Mouse (Mus musculus): ENCODE results near the gene Fam32a.

DNA sequence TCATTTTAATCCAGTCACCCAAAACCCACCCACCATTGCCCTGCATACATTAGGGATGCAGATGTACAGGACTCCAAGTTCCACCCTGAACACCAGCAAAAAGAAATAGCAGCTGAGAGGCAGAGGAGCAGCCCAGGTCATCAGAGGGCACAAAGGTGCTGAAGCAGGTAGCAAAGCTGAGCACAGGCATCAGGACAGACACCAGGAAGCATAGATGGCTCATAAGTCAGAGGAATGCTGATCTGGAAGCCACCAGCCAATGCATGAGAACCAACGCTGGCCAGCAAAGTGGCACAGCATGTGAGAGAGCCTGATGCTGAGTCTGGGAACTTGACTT, 38.3 kb downstream of the Fam32a start:
- TF ChIP-seq POLR2A (IDR thresholded peaks at IDR 0.05; ENCODE audit: low read depth, low read length) (no peak), CTCF (conservative IDR thresholded peaks at IDR 0.05; ENCODE audit: insufficient read depth, insufficient read length, low read depth, low read length) (no peak)

Data from kidney, adult 2 months (tissue).